Mouse (Mus musculus): ENCODE data around the gene Ankrd39.

Gene Ankrd39

DNA sequence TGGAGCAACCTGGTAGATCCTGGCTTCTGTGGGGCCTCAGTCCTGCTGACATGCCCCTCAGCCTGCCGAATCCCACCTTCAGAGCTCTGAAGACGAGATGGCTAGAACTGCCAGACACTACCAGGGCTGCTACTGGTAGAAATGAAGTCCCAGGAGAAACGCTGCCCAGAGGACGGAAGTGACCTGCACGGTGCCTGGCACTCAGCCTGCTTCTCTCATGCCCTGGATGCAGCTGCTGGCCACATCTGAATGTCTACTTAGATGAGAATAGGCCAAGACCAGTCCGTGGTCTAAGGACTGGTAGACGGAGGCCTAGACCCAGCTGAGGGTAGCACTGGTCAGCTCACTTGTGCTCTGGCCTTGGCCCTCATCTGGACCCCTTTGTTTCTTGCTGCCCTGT, 16.3 kb downstream of the Ankrd39 start:
- no peak for DNase-seq (ENCODE audit: low read depth, low spot score)

GRCm38 (mm10) chr1:36530485-36530884, 16.8 kb downstream of the Ankrd39 start:
- no peak for DNase-seq (ENCODE audit: low read depth, low spot score)

DNA sequence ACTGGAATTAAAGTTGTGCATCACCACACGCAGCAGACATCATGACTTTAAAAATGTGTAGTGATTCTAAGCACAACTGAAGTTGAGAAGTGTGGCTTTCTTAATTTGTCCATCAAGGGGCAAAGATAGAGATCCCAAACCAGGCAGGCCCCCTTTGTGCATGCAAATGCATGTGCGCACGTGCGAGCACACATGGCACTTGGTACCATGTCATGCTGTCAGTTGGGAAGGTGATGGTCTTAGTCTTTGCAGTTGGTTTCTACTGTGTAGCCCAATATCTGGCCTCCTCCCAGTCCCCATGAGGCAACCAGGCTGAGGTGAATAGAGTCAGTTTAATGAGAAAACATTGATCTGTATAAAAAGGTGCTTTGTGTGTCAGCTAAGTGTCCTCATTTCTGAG, 17.4 kb downstream of the Ankrd39 start:
- no peak for DNase-seq (ENCODE audit: low read depth, low spot score)

DNA sequence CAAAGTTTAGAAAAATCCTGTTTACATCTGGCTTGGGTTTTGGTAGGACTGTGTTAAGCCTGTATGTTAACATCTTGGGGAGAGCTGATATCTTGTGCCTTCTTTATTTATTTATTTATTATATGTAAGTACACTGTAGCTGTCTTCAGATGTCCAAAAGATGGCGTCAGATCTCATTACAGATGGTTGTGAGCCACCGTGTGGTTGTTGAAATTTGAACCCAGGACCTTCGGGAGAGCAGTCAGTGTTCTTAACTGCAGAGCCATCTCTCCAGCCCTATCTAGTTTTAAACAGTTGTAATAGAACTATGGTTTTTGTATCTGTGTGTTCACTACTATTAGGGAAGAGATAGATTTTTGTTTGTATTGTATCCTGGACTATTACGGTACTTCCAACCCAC, 18.0 kb downstream of the Ankrd39 start:
- DNase-seq (ENCODE audit: low read depth, low spot score): no peak

GRCm38 (mm10) chr1:36528351-36528750, 18.9 kb downstream of the Ankrd39 start:
- no peak for DNase-seq (ENCODE audit: low read depth, low spot score)

- no peak for DNase-seq (ENCODE audit: low read depth, low spot score)
These were observed 20.3 kb downstream of the Ankrd39 start for GRCm38 (mm10) chr1:36526903-36527302.

- no peak for DNase-seq (ENCODE audit: low read depth, low spot score)
These were observed 21.5 kb downstream of the Ankrd39 start for GRCm38 (mm10) chr1:36525774-36526173.

GRCm38 (mm10) chr1:36524058-36524457, 23.2 kb downstream of the Ankrd39 start:
- DNase-seq (ENCODE audit: low read depth, low spot score): no peak

DNA sequence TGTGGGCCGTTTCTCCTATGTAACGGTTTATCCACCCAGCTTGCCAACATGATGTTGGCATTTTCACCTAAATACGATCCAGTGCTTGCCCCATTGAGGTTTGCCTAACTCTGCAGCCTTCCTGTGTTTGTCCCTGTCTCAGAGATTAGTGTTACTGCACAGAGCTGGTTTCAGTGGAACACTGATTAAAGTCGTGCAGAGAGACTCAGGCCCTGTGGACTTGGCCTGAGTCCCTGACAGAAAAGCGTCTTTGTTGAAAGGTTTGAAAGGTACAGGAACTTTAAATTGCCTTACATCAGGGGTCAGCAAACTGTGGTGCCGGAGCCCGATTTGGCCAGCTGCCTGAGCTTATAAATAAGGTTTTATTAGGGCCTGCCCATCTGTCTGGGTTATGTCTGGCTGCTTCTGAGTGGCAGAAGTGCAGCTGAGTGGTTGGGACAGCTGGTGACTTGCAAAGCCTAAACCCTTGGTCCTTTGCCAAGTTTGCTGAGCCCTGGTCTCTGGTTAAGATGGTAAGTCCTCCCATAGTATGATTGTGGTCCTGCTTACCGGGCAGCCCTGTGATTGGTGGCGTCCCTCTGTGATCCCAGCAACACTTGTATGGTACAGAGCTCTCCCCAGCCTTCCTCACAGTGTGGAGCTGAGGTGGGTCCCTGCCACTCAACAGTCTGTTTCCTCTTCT, 23.8 kb downstream of the Ankrd39 start:
- DNase-seq (ENCODE audit: low read depth, low spot score): peak; percentile 9

DNA sequence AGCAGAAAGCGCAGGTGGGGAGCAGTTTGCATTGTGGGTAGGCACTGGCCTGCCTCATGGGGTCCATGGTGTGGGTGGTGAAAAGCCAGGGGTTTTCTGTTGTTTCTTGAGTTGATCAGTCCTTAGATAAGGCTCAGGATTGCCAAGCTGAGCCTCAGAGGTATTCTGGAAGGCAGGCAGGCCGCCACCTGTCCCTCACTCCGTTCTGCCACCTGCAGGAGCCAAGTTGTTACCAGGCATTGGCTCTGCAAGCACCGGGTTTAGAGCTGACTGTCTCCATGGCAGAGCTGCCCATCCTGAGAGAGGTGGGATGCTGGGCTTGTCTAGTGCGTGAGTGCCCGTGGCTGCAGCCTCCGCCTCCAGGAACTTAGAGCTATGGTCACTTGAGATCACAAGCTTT, 25.0 kb downstream of the Ankrd39 start:
- no peak for DNase-seq (ENCODE audit: low read depth, low spot score)

DNA sequence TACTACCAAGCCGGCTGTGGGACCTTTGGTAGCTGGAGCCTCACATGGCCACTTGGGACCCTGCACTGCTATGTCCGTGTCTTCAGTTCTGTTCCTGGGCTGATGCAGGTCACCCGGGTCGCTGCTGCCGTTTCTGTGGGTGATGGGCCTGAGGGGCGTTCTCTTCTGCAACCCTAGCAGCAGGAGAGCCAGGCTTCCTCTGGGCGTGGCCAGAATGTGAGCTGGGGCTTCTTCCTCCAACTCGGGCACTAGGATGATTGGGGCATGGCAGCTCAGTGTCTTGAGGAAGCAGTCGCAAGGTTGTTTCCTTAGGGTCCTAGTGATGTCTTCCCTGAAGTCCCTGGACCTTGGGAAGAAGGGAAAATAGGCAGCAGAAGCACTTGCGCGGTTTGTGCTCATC, 27.6 kb downstream of the Ankrd39 start:
- no peak for DNase-seq (ENCODE audit: low read depth, low spot score)

- DNase-seq (ENCODE audit: low read depth, low spot score): no peak
These were observed 29.0 kb downstream of the Ankrd39 start for GRCm38 (mm10) chr1:36518259-36518658.

DNA sequence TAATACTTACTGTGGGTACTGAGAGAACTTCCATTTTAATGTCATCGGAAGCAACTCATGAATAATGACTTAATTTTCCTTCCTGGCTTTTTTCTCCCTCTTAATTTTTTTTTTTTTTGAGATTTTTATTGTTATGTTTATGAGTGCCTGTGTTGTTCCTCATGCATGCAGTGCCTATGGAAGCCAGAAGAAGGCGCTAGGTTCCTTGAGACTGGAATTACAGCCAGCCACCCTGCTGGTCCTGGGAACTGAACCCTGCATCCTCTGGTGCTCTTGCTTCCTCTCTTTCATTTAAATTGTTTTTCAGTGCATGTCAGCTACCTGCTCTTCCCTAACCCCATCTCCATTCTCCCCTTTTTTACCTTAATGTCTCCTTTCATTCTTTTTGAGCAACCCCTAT, 33.5 kb downstream of the Ankrd39 start:
- DNase-seq (ENCODE audit: low read depth, low spot score): peak; percentile 29

- DNase-seq (ENCODE audit: low read depth, low spot score): no peak
These were observed 33.9 kb downstream of the Ankrd39 start for GRCm38 (mm10) chr1:36513310-36513709.

GRCm38 (mm10) chr1:36512966-36513280, 34.3 kb downstream of the Ankrd39 start:
- no peak for DNase-seq (ENCODE audit: low read depth, low spot score)

DNA sequence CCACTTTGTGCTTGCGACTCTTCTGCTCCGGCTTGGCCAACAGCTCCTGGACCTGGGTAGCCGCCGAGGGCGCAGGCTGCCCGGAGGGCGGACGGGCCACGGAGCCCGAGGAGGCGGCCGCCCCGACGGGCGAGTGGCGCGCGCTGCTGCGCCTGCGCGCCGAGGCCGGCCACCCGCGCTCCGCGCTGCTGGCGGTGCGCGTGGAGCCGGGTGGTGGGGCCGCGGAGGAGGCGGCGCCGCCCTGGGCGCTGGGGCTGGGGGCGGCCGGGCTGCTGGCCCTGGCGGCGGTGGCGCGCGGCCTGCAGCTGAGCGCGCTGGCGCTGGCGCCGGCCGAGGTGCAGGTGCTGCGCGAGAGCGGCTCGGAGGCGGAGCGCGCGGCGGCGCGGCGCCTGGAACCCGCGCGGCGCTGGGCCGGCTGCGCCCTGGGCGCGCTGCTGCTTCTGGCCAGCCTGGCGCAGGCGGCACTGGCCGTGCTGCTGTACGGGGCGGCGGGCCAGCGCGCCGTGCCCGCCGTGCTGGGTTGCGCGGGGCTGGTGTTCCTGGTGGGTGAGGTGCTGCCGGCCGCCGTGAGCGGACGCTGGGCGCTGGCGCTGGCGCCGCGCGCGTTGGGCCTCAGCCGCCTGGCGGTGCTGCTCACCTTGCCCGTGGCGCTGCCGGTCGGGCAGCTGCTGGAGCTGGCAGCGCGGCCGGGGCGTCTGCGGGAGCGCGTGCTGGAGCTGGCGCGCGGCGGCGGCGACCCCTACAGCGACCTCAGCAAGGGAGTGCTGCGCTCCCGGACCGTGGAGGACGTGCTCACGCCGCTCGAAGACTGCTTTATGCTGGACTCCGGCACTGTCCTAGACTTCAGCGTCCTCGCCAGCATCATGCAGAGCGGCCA, 34.9 kb downstream of the Ankrd39 start:
- DNase-seq (ENCODE audit: low read depth, low spot score): peak; percentile 33

GRCm38 (mm10) chr1:36511289-36512021, 35.8 kb downstream of the Ankrd39 start, which contains the start of gene Cnnm3:
Gene Cnnm3 (plus strand): TSS chr1:36511867.
- DNase-seq (ENCODE audit: low read depth, low spot score): peak; percentile 96

- no peak for DNase-seq (ENCODE audit: low read depth, low spot score)
These were observed 39.0 kb downstream of the Ankrd39 start for GRCm38 (mm10) chr1:36508238-36508637.

DNA sequence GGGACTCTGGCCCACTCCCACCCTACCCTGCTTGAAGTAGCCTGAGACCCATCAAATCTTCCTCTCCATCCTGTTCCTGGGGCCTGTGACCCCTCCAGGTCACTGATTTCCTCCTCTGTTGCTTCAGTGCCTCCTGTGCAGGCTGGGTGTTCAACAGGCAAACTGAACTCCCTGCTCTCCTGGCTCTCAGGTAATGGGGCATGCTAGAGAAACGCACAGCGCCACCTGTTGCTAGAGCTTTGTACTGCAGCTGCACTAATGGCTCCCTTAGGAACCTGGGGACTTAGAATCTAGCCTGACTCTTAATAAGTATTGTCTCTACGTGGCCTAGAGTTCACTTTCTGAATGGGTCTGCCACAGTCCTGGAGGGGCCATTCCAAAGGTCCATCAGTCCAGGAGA, 46.0 kb downstream of the Ankrd39 start:
- peak; percentile 80 for DNase-seq (ENCODE audit: low read depth, low spot score)

DNA sequence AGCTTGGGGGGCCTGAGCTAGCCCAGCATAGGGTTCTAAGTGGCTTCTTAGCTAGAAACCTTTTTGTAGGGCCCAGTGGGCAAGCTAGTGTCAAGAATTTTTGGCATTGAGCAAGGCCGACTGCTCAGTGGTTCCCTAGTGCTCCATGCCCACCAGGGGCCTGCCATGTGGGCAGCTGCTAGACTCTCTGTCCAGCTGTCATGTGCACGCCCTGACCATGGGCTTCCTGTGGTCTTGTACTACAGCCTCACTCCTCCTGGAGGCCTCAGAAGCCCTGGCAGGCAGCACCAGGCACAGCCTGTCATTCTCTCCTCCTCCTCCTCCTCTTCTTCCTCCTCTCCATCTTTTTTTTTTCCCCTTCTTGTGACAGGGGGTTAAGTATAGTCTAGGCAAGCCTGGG, 49.9 kb downstream of the Ankrd39 start:
- no peak for DNase-seq (ENCODE audit: low read depth, low spot score)

GRCm38 (mm10) chr1:36496719-36497118, 50.5 kb downstream of the Ankrd39 start:
- DNase-seq (ENCODE audit: low read depth, low spot score): no peak

GRCm38 (mm10) chr1:36493299-36493698, 53.9 kb downstream of the Ankrd39 start:
- peak; percentile 21 for DNase-seq (ENCODE audit: low read depth, low spot score)
